ENCODE assay signal across 8 mouse cellular contexts in the genomic region with DNA sequence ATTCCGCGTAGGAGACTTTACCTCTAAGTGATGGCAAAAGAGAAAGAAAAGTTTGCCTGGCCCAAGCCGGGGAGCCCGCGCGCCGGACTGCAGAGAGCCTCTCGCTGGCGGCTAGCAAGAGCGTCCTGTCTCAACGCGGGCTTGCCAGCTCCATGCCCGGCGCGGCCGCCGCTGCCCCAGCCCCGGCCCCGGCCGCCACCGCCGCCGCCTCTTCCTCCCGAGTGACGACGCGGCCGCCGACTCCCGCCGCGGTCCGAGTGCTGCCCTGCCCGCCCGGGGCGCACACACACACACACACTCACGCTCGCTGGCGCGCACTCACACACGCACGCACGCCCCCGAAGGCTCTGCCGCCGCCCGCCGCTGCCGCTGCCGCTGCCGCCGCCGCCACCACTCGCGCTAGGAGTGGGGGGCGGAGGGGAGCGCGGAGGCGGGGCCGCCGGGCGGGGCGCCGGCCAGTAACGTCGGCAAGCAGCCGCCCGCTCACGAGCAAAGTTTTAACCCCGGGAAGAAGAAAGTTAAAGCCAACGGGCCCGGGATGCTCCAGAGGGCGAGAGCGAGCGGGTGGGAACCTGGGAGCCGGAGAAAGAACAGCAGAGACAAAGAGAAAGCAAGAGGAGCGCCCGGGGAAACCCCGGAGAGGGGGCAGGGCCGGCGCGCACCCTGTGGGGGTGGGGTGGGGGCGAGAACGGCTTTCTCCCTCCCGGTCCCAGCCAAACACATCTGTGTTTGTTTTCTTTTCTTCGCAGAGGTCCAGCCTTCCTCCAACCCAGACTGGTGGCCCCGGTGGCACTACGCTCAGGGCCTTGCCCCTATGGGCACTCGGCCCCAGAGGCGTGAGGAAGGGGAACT. TPM values are rescaled to one million over a fixed set of nuclear protein-coding genes. Genes with fewer than 3 reads are reported as not detected.
A peak's percentile ranks its signal among the peaks of the same experiment; 100 is the strongest.
DNase-seq lines count a peak whose midpoint lies in the region; TF ChIP-seq lines count a peak whose summit lies in the region.

No protein-coding gene starts in this region.

- H3K27ac ChIP-seq in olfactory bulb, adult 2 months (ENCODE audit: insufficient read depth, low read depth, low read length): no peak overlapping the region

- H3K4me3 ChIP-seq in olfactory bulb, adult 2 months (ENCODE audit: insufficient read depth, low read depth, low read length): peak overlapping the region; percentile 43

- no peak for TF ChIP-seq POLR2A in olfactory bulb, adult 2 months (IDR thresholded peaks at IDR 0.05; ENCODE audit: insufficient read depth, low read depth, low read length)

- DNase-seq in left cerebral cortex, adult 18-20 months (ENCODE audit: low spot score in 2 of 2): peak; percentile 22 to 35
- DNase-seq in left cerebral cortex, adult 9 months (ENCODE audit: low spot score in 2 of 2): no peak
- peak; percentile 77 for DNase-seq in embryo, embryonic 10.5 days (ENCODE audit: low spot score)
- DNase-seq in heart, adult 8-10 months (ENCODE audit: low spot score): peak; percentile 64
- DNase-seq in kidney, adult 18-20 months: peak; percentile 83
- peak; percentile 54 to 56 for DNase-seq in lung, adult 18-20 months
- peak; percentile 34 for DNase-seq in urinary bladder, postnatal 14 days (ENCODE audit: low spot score)

- H3K4me1 ChIP-seq in olfactory bulb, adult 2 months (ENCODE audit: control insufficient read depth, insufficient read depth, low read length): peaks cover 23% of the 10 kb centered on the region

- WGBS in olfactory bulb, adult 2 months: 3% methylated on average over 88 of the region's 90 CpGs

- no peak for TF ChIP-seq CTCF in olfactory bulb, adult 2 months (IDR thresholded peaks at IDR 0.05; ENCODE audit: insufficient read depth, low read depth, low read length)

RNA-seq across cellular contexts. Expression of gene Ntn1, which starts 13.8 kb away (rescaled TPM):
- total RNA-seq in left cerebral cortex, adult 18-20 months (2021): 1 to 10 TPM; 6.2 to 7.6 TPM
- 10 to 100 TPM; 62.6 to 88.8 (median 70.8) TPM for total RNA-seq in heart, adult 8-10 months (2022)
- not detected in 2 replicates for polyA plus RNA-seq in olfactory bulb, adult 2 months (2012; ENCODE audit: insufficient read depth, insufficient read length, low replicate concordance, missing spikeins)

RNA-seq across cellular contexts. Expression of gene Pik3r5, which starts 45.1 kb away (rescaled TPM):
- total RNA-seq in left cerebral cortex, adult 18-20 months (2021): 1 to 10 TPM; 2.7 to 2.8 TPM
- 1 to 10 TPM in 1 of 4 experiments, under 1 TPM in 3; 0.31 to 1.6 (median 0.70) TPM for total RNA-seq in heart, adult 8-10 months (2022)
- not detected in 2 replicates for polyA plus RNA-seq in olfactory bulb, adult 2 months (2012; ENCODE audit: insufficient read depth, insufficient read length, low replicate concordance, missing spikeins)

Comparison
In these comparisons a context has a peak if more than half of its experiments do, and no peak if none do; other contexts are left out.
1. DNase-seq: peak in left cerebral cortex, adult 18-20 months (2 of 2), embryo, embryonic 10.5 days (single experiment), heart, adult 8-10 months (single experiment), kidney, adult 18-20 months (single experiment), lung, adult 18-20 months (2 of 2) and urinary bladder, postnatal 14 days (single experiment); none in left cerebral cortex, adult 9 months (0 of 2).
2. RNA of gene Ntn1, which starts 13.8 kb away (total RNA-seq): 62.6 to 88.8 TPM in heart, adult 8-10 months; 6.2 to 7.6 TPM in left cerebral cortex, adult 18-20 months; every median in the first group is over 4 times any median in the second.